Mouse (Mus musculus) ES-Bruce4 (cell line): ENCODE results near the gene Cradd.

Source experiments
- CTCF ChIP-seq: IDR thresholded peaks from one replicate; pipeline ENCODE4 v1.8.1; 2011; ENCODE audit warnings: low read depth, low read length
- EP300 ChIP-seq: IDR thresholded peaks from 2 replicates; pipeline ENCODE4 v1.6.1; 2011; ENCODE audit warnings: low read depth, low read length; ENCODE audit not compliant: insufficient read depth
- POLR2A ChIP-seq: IDR thresholded peaks from one replicate; pipeline ENCODE4 v1.8.1; 2011; ENCODE audit warnings: low read length; ENCODE audit not compliant: insufficient read depth

DNA sequence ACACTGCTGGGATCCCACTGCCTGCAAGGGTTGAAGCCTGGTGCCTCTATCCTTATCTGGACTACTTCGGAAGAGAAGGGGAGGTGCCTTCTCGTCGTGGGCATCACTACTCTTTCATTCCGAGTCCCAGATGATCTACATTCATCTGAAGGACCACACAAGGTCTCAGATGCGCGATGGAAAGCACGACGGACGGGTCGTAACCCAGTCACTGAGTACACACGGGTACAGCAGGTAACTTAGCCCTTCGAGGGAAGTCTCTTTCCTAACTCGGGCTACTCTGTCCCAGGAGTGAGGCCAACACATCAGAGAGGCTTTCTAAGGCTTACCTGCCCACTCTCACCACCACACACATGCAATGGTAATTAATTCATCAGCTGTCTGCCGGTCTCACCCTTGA, 6.8 kb downstream of the Cradd start:
- TF ChIP-seq CTCF, result no peak
- TF ChIP-seq POLR2A, result no peak
- no peak for TF ChIP-seq EP300
